Mouse (Mus musculus) CH12F3 (cell line): ENCODE results near the gene Pdcl3.

ENCODE experiments used
- in situ Hi-C: fragments of 300-500 bp; cut with MboI; formaldehyde crosslinking; loops from 2 replicates; pipeline ENCODE4 v1.14.3; 2020; ENCODE audit warnings: low sequenced_read_pairs

The Pdcl3 gene

GRCm38 (mm10) chr1:38985308-38985707 is at the start of gene Pdcl3:
Pdcl3 (plus strand) TSS chr1:38985608.
- in situ Hi-C loops: no loop called here

- in situ Hi-C loops: no loop called here
Observed at GRCm38 (mm10) chr1:38936780-38937179, 48.6 kb upstream of the Pdcl3 start.

GRCm38 (mm10) chr1:38938849-38939248 is 46.6 kb upstream of the Pdcl3 start, which contains the start of gene Nms:
Nms (plus strand) TSS chr1:38939149.
- in situ Hi-C loops: no loop called here

GRCm38 (mm10) chr1:38939608-38940007 is 45.8 kb upstream of the Pdcl3 start:
- in situ Hi-C loops: no loop called here

- in situ Hi-C loops: no loop called here
Observed at GRCm38 (mm10) chr1:38956457-38956856, 29.0 kb upstream of the Pdcl3 start.

- in situ Hi-C loops: no loop called here
Observed at GRCm38 (mm10) chr1:38969116-38969515, 16.3 kb upstream of the Pdcl3 start.

- in situ Hi-C loops: no loop called here
Observed at GRCm38 (mm10) chr1:38971712-38972111, 13.7 kb upstream of the Pdcl3 start.

GRCm38 (mm10) chr1:38972986-38973592 is 12.3 kb upstream of the Pdcl3 start:
- in situ Hi-C loops: no loop called here

- in situ Hi-C loops: no loop called here
Observed at GRCm38 (mm10) chr1:38979953-38980352, 5.5 kb upstream of the Pdcl3 start.

- in situ Hi-C loops: no loop called here
Observed at GRCm38 (mm10) chr1:38983870-38984269, 1.5 kb upstream of the Pdcl3 start.

- in situ Hi-C loops: no loop called here
Observed at GRCm38 (mm10) chr1:38987080-38987864, 1.9 kb downstream of the Pdcl3 start.

- in situ Hi-C loops: no loop called here
Observed at GRCm38 (mm10) chr1:38987865-38988211, 2.4 kb downstream of the Pdcl3 start.

- in situ Hi-C loops: no loop called here
Observed at GRCm38 (mm10) chr1:38988357-38988756, 2.9 kb downstream of the Pdcl3 start.

GRCm38 (mm10) chr1:38992365-38992764 is 7.0 kb downstream of the Pdcl3 start:
- in situ Hi-C loops: no loop called here

- in situ Hi-C loops: loop anchor here (25.0 kb wide), 2 partner anchors 211 to 336 kb away; no protein-coding TSS in a partner anchor
Observed at GRCm38 (mm10) chr1:39001106-39001505, 15.7 kb downstream of the Pdcl3 start.

GRCm38 (mm10) chr1:39005751-39006354 is 20.4 kb downstream of the Pdcl3 start:
- in situ Hi-C loops: loop anchor here (25.0 kb wide), 2 partner anchors 206 to 331 kb away; no protein-coding TSS in a partner anchor

- in situ Hi-C loops: loop anchor here (25.0 kb wide), 2 partner anchors 205 to 330 kb away; no protein-coding TSS in a partner anchor
Observed at GRCm38 (mm10) chr1:39006830-39007829, 21.7 kb downstream of the Pdcl3 start.

GRCm38 (mm10) chr1:39010583-39011021 is 25.2 kb downstream of the Pdcl3 start:
- in situ Hi-C loops: loop anchor here (5.0 to 25.0 kb wide), 3 partner anchors 202 to 517 kb away; no protein-coding TSS in a partner anchor

GRCm38 (mm10) chr1:39012576-39012975 is 27.2 kb downstream of the Pdcl3 start:
- in situ Hi-C loops: loop anchor here (5.0 to 25.0 kb wide), 3 partner anchors 200 to 515 kb away; no protein-coding TSS in a partner anchor

- in situ Hi-C loops: loop anchor here (5.0 to 25.0 kb wide), 3 partner anchors 198 to 513 kb away; no protein-coding TSS in a partner anchor
Observed at GRCm38 (mm10) chr1:39013843-39014242, 28.4 kb downstream of the Pdcl3 start.
